Mouse (Mus musculus) midbrain, postnatal 0 days (tissue): ENCODE data around the gene Rd3. TPM values are rescaled to one million over a fixed set of nuclear protein-coding genes. Genes with fewer than 3 reads are reported as not detected.
A peak's percentile ranks its signal among the peaks of the same experiment; 100 is the strongest.

Experiments used
- ATAC-seq: fragments of 200-750 bp; cut with Nextera tagmentation; 2 replicates; pipeline ENCODE4 v1.8.0; 2017; ENCODE audit warnings: moderate number of reproducible peaks, mild to moderate bottlenecking, moderate TSS enrichment, moderate library complexity; ENCODE audit not compliant: low FRiP score
- DNase-seq: peaks from one replicate; pipeline ENCODE4 v3.0.0-alpha.2; 2015; ENCODE audit warnings: low spot score
- H3K27ac ChIP-seq: fragments of 300-500 bp; sonication (generic); 2 replicates; pipeline ENCODE4 v1.5.1; 2014; ENCODE audit warnings: low read depth, mild to moderate bottlenecking, low read length, mixed read lengths
- H3K27me3 ChIP-seq: fragments of 300-500 bp; sonication (generic); 2 replicates; pipeline ENCODE4 v1.6.1; 2014; ENCODE audit warnings: low read length, control low read depth, mixed read lengths; ENCODE audit not compliant: insufficient read depth
- H3K36me3 ChIP-seq: fragments of 300-500 bp; sonication (generic); 2 replicates; pipeline ENCODE4 v1.6.1; 2014; ENCODE audit warnings: low read length, control low read depth, mixed read lengths; ENCODE audit not compliant: insufficient read depth
- H3K4me1 ChIP-seq: fragments of 300-500 bp; sonication (generic); 2 replicates; pipeline ENCODE4 v1.6.1; 2014; ENCODE audit warnings: mild to moderate bottlenecking, control low read depth, antibody characterized with exemption, low read length, mixed read lengths; ENCODE audit not compliant: insufficient read depth
- H3K4me2 ChIP-seq: fragments of 300-500 bp; sonication (generic); 2 replicates; pipeline ENCODE4 v1.6.1; 2014; ENCODE audit warnings: low read depth, mild to moderate bottlenecking, low read length, mixed read lengths; ENCODE audit not compliant: poor library complexity, severe bottlenecking
- H3K4me3 ChIP-seq: fragments of 300-500 bp; sonication (generic); 2 replicates; pipeline ENCODE4 v1.5.1; 2014; ENCODE audit warnings: low read depth, mild to moderate bottlenecking, low read length, moderate library complexity
- H3K9ac ChIP-seq: fragments of 300-500 bp; sonication (generic); replicated peaks from 2 replicates; pipeline ENCODE4 v1.6.1; 2014; ENCODE audit warnings: mild to moderate bottlenecking, low read length, moderate library complexity, mixed read lengths; ENCODE audit not compliant: poor library complexity, severe bottlenecking
- H3K9me3 ChIP-seq: fragments of 300-500 bp; sonication (generic); 2 replicates; pipeline ENCODE4 v1.6.1; 2016; ENCODE audit warnings: low read length, control low read depth
- CTCF ChIP-seq: IDR thresholded peaks from 2 replicates; pipeline ENCODE4 v1.5.1; 2016; ENCODE audit warnings: antibody characterized with exemption, mild to moderate bottlenecking
- WGBS: fragments of 180-500 bp; shearing (Covaris S2); extraction: QIAGEN DNeasy Blood & Tissue Kit; methylation state at CpG from one replicate; pipeline ENCODE4 v1.1.7; 2014; 5-methylcytosine and 5-hydroxymethylcytosine counted together
- polyA plus RNA-seq: library from polyadenylated mRNA; unstranded; fragments of >200 nt; fragmentation: Nextera tagmentation; extraction: Ambion mirVana; gene quantifications from 2 replicates; pipeline ENCODE4 v1.2.1, GENCODE M21; 2015
- total RNA-seq: library from RNA; depleted of rRNA; stranded (reverse); fragments of >200 nt; gene quantifications from 2 replicates; pipeline ENCODE4 v1.2.3, GENCODE M21; 2014

The Rd3 gene
- total and polyA plus RNA-seq, 2 experiments from 2014 or later, result 1.5 to 2.8 TPM

GRCm38 (mm10) chr1:191969939-191970338, 7.2 kb upstream of the Rd3 start:
- ATAC-seq (no peak), DNase-seq (no peak)
- H3K9ac ChIP-seq, result no peak overlapping the region
- 79% methylated on average over 5 of the region's 5 CpGs for WGBS
- H3K4me2 ChIP-seq, result no peak overlapping the region
- no peaks in the 10 kb centered on the region for H3K9me3 ChIP-seq
- no peaks in the 10 kb centered on the region for H3K4me1 ChIP-seq
- no peak overlapping the region for H3K27ac ChIP-seq
- H3K36me3 ChIP-seq, result no peaks in the 10 kb centered on the region
- TF ChIP-seq CTCF, result no peak
- H3K4me3 ChIP-seq, result no peak overlapping the region
- no peaks in the 10 kb centered on the region for H3K27me3 ChIP-seq

DNA sequence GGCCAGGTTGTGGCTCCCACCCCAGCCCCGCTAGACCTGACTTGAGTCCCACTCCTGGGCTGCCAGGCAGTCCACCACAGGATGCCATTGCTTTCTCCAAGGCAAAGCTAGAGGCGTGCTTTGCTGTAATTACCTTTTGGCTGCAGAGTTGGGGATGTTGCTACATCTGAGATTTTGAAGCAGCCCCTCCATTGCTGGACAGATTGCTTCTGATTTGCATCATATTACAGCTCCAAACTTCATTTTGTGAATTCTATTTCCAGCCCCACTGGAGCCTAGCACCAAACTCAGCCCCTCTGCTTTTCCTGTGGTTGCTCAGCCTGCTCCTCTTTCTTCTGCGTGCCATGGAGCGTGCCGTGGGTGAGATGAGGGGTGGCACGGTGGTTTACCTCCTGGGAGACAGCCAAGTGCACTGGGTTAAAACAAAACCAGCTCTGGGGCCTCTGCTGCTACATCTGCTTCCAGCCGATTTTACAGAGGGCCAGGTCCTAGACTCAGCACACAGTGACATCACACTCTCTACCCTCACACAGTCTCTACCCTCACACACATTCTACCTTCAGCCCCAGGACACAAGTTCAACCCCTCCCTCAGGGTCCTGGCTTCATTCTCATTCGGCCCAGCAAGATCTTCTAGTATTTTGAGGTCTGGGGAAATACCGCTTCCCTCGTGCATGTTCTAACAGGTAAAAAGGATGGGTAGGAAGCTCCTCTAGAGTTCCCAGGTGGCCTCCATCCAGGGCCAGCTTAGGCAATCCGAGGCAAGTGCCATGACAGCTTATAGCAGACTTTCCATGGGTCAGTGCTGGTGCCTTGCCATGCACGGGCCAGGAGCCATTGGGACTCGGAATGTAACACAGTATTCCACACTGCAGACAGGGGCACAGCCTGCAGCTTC, 2.4 kb upstream of the Rd3 start:
- Histone ChIP-seq H3K4me1 (peaks cover 11% of the 10 kb centered on the region), H3K9ac (no peak overlapping the region), H3K27me3 (no peaks in the 10 kb centered on the region), H3K27ac (no peak overlapping the region), H3K4me3 (no peak overlapping the region), H3K4me2 (no peak overlapping the region), H3K36me3 (no peaks in the 10 kb centered on the region), H3K9me3 (no peaks in the 10 kb centered on the region)
- DNase-seq, result no peak
- TF ChIP-seq CTCF, result no peak
- ATAC-seq, result no peak
- 66% methylated on average over 13 of the region's 13 CpGs for WGBS

DNA sequence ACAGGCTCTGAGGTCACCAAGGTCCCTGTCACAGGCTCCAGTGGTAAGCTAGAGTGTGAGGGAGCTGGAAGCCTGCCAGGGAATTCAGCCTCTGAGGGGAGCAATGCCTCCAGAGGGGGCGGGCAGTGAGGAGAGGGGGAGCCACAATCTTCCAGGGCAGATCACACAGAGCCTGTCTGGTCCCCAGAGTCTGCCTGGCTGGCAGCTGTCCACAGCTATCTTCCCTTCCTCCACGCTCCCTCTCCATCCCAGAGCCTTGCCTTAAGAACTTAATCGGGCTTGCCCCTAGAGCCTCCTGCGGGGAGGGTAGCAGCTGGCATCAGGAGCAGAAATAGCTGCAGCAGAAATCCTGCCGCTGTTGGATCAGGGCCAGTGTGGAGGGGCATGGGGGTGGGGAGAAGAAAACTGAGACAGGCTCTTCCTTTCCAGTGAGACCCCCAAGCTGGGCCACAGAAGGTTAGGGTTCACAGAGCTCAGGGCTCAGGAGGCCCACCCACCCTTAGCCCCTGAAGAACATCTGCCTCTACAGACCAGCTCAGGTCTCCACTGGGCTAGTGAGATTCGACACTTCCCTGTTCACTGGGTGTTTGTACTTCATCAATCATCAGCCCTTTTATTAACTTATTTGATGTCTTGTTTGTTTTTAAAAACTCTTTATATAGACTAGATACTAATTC, 4.4 kb downstream of the Rd3 start:
- no peak overlapping the region for H3K27ac ChIP-seq
- 8% methylated on average over 6 of the region's 6 CpGs for WGBS
- peak; percentile 71 for DNase-seq

GRCm38 (mm10) chr1:191986674-191987480, 9.7 kb downstream of the Rd3 start:
- no peak for TF ChIP-seq CTCF
- 74% methylated on average over 8 of the region's 8 CpGs for WGBS

More for the DNA sequence above, 4.4 kb downstream of the Rd3 start:
- no peak overlapping the region for H3K4me2 ChIP-seq
- H3K9me3 ChIP-seq, result no peaks in the 10 kb centered on the region
- no peak for TF ChIP-seq CTCF
- H3K36me3 ChIP-seq, result no peaks in the 10 kb centered on the region
- ATAC-seq, result peak; percentile 25; the same call in 1 of the 2 replicates
- no peaks in the 10 kb centered on the region for H3K27me3 ChIP-seq
- H3K4me3 ChIP-seq, result no peak overlapping the region
- H3K9ac ChIP-seq, result no peak overlapping the region
- H3K4me1 ChIP-seq, result peaks cover 11% of the 10 kb centered on the region

GRCm38 (mm10) chr1:191987481-191987769, 10.3 kb downstream of the Rd3 start:
- no peaks in the 10 kb centered on the region for H3K9me3 ChIP-seq

More at GRCm38 (mm10) chr1:191986674-191987480, 9.7 kb downstream of the Rd3 start:
- Histone ChIP-seq H3K4me3 (no peak overlapping the region), H3K36me3 (no peaks in the 10 kb centered on the region), H3K27ac (no peak overlapping the region), H3K9me3 (no peaks in the 10 kb centered on the region), H3K4me1 (no peaks in the 10 kb centered on the region), H3K4me2 (no peak overlapping the region), H3K9ac (no peak overlapping the region), H3K27me3 (no peaks in the 10 kb centered on the region)
- ATAC-seq (no peak), DNase-seq (no peak)

More at GRCm38 (mm10) chr1:191987481-191987769, 10.3 kb downstream of the Rd3 start:
- TF ChIP-seq CTCF, result no peak
- Histone ChIP-seq H3K4me1 (no peaks in the 10 kb centered on the region; the same call in 1 of the 2 replicates), H3K4me3 (no peak overlapping the region), H3K4me2 (no peak overlapping the region), H3K27ac (no peak overlapping the region), H3K9ac (no peak overlapping the region), H3K27me3 (no peaks in the 10 kb centered on the region), H3K36me3 (no peaks in the 10 kb centered on the region)
- ATAC-seq (no peak), DNase-seq (no peak)
- WGBS, result 55% methylated on average over 5 of the region's 5 CpGs
